Mouse (Mus musculus): ENCODE results near the gene R3hdm2. TPM values are rescaled to one million over a fixed set of nuclear protein-coding genes. Genes with fewer than 3 reads are reported as not detected.

The R3hdm2 gene
- total and polyA plus RNA-seq, 3 experiments: 8.2 to 60.6 TPM; not detected in 1

GRCm38 (mm10) chr10:127420131-127420530, 40.0 kb downstream of the R3hdm2 start:
- Histone ChIP-seq H3K79me2 (ENCODE audit: control insufficient read depth, insufficient read depth, low read length, poor library complexity) (no peaks in the 10 kb centered on the region), H3K4me3 (ENCODE audit: control insufficient read depth in 1 of 2, insufficient read depth in 1 of 2, low read depth in 2 of 2, low read length in 2 of 2) (no peak overlapping the region), H3K27ac (ENCODE audit: control insufficient read depth, low read depth, low read length) (no peak overlapping the region), H3K4me1 (ENCODE audit: control insufficient read depth in 1 of 2, insufficient read depth in 2 of 2, low read length in 2 of 2) (no peaks in the 10 kb centered on the region), H3K36me3 (ENCODE audit: control insufficient read depth in 1 of 2, insufficient read depth in 2 of 2, low read length in 2 of 2) (no peaks in the 10 kb centered on the region), H3K27me3 (ENCODE audit: control insufficient read depth in 1 of 2, insufficient read depth in 2 of 2, low read length in 2 of 2) (no peaks in the 10 kb centered on the region), H3K9me3 (replicated peaks; ENCODE audit: insufficient read depth, low read length) (no peaks in the 10 kb centered on the region), H3K9ac (ENCODE audit: control insufficient read depth, low read depth, low read length, poor library complexity, severe bottlenecking) (no peak overlapping the region)
- TF ChIP-seq ETS1 (IDR thresholded peaks at IDR 0.05; ENCODE audit: low read depth, low read length): no peak
- TF ChIP-seq POLR2AphosphoS2 (IDR thresholded peaks at IDR 0.05; ENCODE audit: low read length): no peak
- TF ChIP-seq USF2 (IDR thresholded peaks at IDR 0.05; ENCODE audit: borderline replicate concordance in 1 of 2, insufficient read depth in 1 of 2, low read depth in 1 of 2, low read length in 2 of 2): no peak
- TF ChIP-seq HCFC1 (IDR thresholded peaks at IDR 0.05; ENCODE audit: low read depth, low read length): no peak
- no peak for TF ChIP-seq TAL1 (IDR thresholded peaks at IDR 0.05; ENCODE audit: low read length)
- TF ChIP-seq POLR2A (IDR thresholded peaks at IDR 0.05; ENCODE audit: control insufficient read depth in 1 of 2, insufficient read depth in 1 of 2, low read depth in 1 of 2, low read length in 2 of 2, poor library complexity in 1 of 2): no peak
- no peak for TF ChIP-seq NRF1 (IDR thresholded peaks at IDR 0.05; ENCODE audit: insufficient read depth, low read depth, low read length, poor library complexity, severe bottlenecking)
- no peak for DNase-seq (ENCODE audit: low read depth, low spot score)

DNA sequence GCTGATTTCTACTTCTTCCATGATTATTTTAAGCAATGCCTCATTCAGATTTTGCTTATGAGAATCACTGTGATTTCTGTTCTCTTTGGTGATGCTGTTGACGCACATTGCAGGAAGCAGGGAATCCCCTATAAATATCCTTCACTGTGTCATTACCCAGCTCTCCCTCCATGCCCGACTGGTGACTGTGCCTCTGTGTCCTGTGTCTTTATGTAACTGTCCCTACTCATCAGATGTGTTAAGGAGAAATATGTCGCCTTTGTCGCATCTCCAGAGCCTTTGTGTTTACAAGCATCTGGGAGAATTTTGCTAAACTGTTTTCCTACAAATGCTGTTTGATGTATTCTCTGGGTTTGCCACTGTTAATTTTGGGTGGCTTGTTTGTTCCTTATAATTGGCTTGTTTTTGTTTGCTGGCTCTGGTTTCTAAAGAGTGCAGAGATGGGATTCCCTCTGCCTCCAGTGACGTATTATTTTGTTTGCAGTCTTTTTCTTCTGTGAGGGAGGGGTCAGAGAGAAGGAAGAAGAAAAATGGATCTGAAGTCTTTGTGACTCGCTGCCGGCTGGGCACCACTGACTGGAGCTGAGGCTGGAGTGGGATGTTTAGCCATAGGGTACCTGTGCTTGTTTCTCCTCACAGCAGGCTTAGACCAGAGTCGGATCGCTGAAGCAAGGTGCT, 40.7 kb downstream of the R3hdm2 start:
- no peak for DNase-seq (ENCODE audit: low read depth, low spot score)
- Histone ChIP-seq H3K79me2 (ENCODE audit: control insufficient read depth, insufficient read depth, low read length, poor library complexity) (no peaks in the 10 kb centered on the region), H3K4me1 (ENCODE audit: control insufficient read depth in 1 of 2, insufficient read depth in 2 of 2, low read length in 2 of 2) (no peaks in the 10 kb centered on the region), H3K27ac (ENCODE audit: control insufficient read depth, low read depth, low read length) (no peak overlapping the region), H3K4me3 (ENCODE audit: control insufficient read depth in 1 of 2, insufficient read depth in 1 of 2, low read depth in 2 of 2, low read length in 2 of 2) (no peak overlapping the region), H3K27me3 (ENCODE audit: control insufficient read depth in 1 of 2, insufficient read depth in 2 of 2, low read length in 2 of 2) (no peaks in the 10 kb centered on the region), H3K9me3 (replicated peaks; ENCODE audit: insufficient read depth, low read length) (no peaks in the 10 kb centered on the region), H3K36me3 (ENCODE audit: control insufficient read depth in 1 of 2, insufficient read depth in 2 of 2, low read length in 2 of 2) (no peaks in the 10 kb centered on the region), H3K9ac (ENCODE audit: control insufficient read depth, low read depth, low read length, poor library complexity, severe bottlenecking) (no peak overlapping the region)
- no peak for TF ChIP-seq MAX (IDR thresholded peaks at IDR 0.05; ENCODE audit: low read length)
- TF ChIP-seq ZKSCAN1 (IDR thresholded peaks at IDR 0.05; ENCODE audit: low read depth, low read length): no peak
- TF ChIP-seq TAL1 (IDR thresholded peaks at IDR 0.05; ENCODE audit: low read length): no peak
- TF ChIP-seq USF1 (IDR thresholded peaks at IDR 0.05; ENCODE audit: low read depth, low read length): no peak
- TF ChIP-seq POLR2A (IDR thresholded peaks at IDR 0.05; ENCODE audit: control insufficient read depth in 1 of 2, insufficient read depth in 1 of 2, low read depth in 1 of 2, low read length in 2 of 2, poor library complexity in 1 of 2): no peak
- no peak for TF ChIP-seq POLR2AphosphoS5 (IDR thresholded peaks at IDR 0.05; ENCODE audit: borderline replicate concordance, low read depth, low read length)
- no peak for TF ChIP-seq RAD21 (IDR thresholded peaks at IDR 0.05; ENCODE audit: low read depth, low read length)
- no peak for TF ChIP-seq GATA1 (IDR thresholded peaks at IDR 0.05; ENCODE audit: low read depth, low read length)
- TF ChIP-seq MAZ (IDR thresholded peaks at IDR 0.05; ENCODE audit: low read depth, low read length): no peak
- TF ChIP-seq ELF1 (IDR thresholded peaks at IDR 0.05; ENCODE audit: low read depth, low read length): no peak
- no peak for TF ChIP-seq CHD2 (IDR thresholded peaks at IDR 0.05; ENCODE audit: low read length)
- no peak for TF ChIP-seq EP300 (IDR thresholded peaks at IDR 0.05; ENCODE audit: low read depth in 1 of 2, low read length in 2 of 2)
- TF ChIP-seq TCF12 (IDR thresholded peaks at IDR 0.05; ENCODE audit: low read depth, low read length): no peak
- no peak for TF ChIP-seq MYC (IDR thresholded peaks at IDR 0.05; ENCODE audit: low read depth, low read length)
- TF ChIP-seq BHLHE40 (IDR thresholded peaks at IDR 0.05; ENCODE audit: borderline replicate concordance, low read depth, low read length): no peak

Data from MEL (cell line).